Mouse (Mus musculus) cerebellum, adult 2 months (tissue): ENCODE measurements around the gene Zbtb20.

Source experiments
- CTCF ChIP-seq: fragments of 200-500 bp; IDR thresholded peaks from 2 replicates; pipeline ENCODE4 v1.5.1; 2011; ENCODE audit warnings: low read depth, mild to moderate bottlenecking, control low read depth, low read length, moderate library complexity, borderline replicate concordance; ENCODE audit not compliant: insufficient read depth
- POLR2A ChIP-seq: fragments of 200-500 bp; IDR thresholded peaks from 2 replicates; pipeline ENCODE4 v1.6.1; 2011; ENCODE audit warnings: low read length, control low read depth, borderline replicate concordance; ENCODE audit not compliant: insufficient read depth

DNA sequence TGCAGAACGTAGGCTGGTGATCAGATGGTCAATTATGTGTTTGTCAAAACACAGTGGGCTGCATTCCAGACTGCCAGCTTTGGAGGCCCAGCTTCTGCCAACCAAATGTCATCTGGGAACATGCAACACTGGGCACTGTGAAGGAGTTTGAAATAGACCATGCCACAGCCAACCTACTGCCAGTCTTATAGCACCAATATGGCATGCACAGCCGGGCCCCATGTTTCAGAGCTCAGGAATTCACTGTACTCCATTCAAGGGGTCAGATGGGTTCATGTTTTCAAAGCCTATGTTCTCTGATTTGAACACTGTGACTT is 591.0 kb downstream of the Zbtb20 start:
- no peak for TF ChIP-seq CTCF
- TF ChIP-seq POLR2A: no peak
